Mouse (Mus musculus) granulocyte monocyte progenitor cell, adult 5-6 weeks (primary cell): ENCODE results near the gene Gnat2. TPM values are rescaled to one million over a fixed set of nuclear protein-coding genes. Genes with fewer than 3 reads are reported as not detected.

Experiments
- ATAC-seq: replicated peaks from 2 replicates; pipeline ENCODE4 v1.8.0; 2016; ENCODE audit warnings: mild to moderate bottlenecking, moderate TSS enrichment, inconsistent platforms; ENCODE audit not compliant: poor library complexity, severe bottlenecking
- total RNA-seq, 2 experiments: library from RNA; stranded (forward) in 1 of 2; stranded (reverse) in 1 of 2; fragments of 200-712, 200-1000 nt in 1 of 2; fragments of >200 nt in 1 of 2; fragmentation: Nextera tagmentation in 1 of 2; gene quantifications; 2 replicates each; pipeline ENCODE4 v1.2.3; 2014 to 2017

Gene Gnat2
- total RNA-seq (2014; fragmentation: Nextera tagmentation) (1.9 and 2.2 TPM in 2 replicates), total RNA-seq (2017) (2.5 TPM in 1 of 2 replicates, not detected in the other)

GRCm38 (mm10) chr3:108092536-108093115 is at the start of gene Gnat2:
TSS of gene Gnat2 (plus strand) at chr3:108092789.
- ATAC-seq = no peak

GRCm38 (mm10) chr3:108044394-108045140 is 48.0 kb upstream of the Gnat2 start, which contains the start of gene Gstm4:
TSS of gene Gstm4 (minus strand) at chr3:108044894.
- peak; percentile 87 for ATAC-seq

GRCm38 (mm10) chr3:108046944-108047655 is 45.5 kb upstream of the Gnat2 start:
- ATAC-seq = peak; percentile 33

- ATAC-seq = no peak
Measured at GRCm38 (mm10) chr3:108048306-108048705, 44.3 kb upstream of the Gnat2 start.

GRCm38 (mm10) chr3:108050493-108050892 is 42.1 kb upstream of the Gnat2 start:
- ATAC-seq = peak; percentile 87

- peak; percentile 85 for ATAC-seq
Measured at GRCm38 (mm10) chr3:108061420-108061819, 31.2 kb upstream of the Gnat2 start.

GRCm38 (mm10) chr3:108062648-108063047 is 29.9 kb upstream of the Gnat2 start:
- no peak for ATAC-seq

GRCm38 (mm10) chr3:108064672-108065071 is 27.9 kb upstream of the Gnat2 start:
- no peak for ATAC-seq

GRCm38 (mm10) chr3:108065551-108065950 is 27.0 kb upstream of the Gnat2 start:
- 0 out of 2 replicates have a peak, but pooled peaks have one; percentile 6 for ATAC-seq

GRCm38 (mm10) chr3:108067370-108067934 is 25.1 kb upstream of the Gnat2 start:
- ATAC-seq = no peak

GRCm38 (mm10) chr3:108068826-108069225 is 23.8 kb upstream of the Gnat2 start:
- no peak for ATAC-seq

- ATAC-seq = peak; percentile 33
Measured at GRCm38 (mm10) chr3:108069231-108069870, 23.2 kb upstream of the Gnat2 start.

- ATAC-seq = peak; percentile 69
Measured at GRCm38 (mm10) chr3:108070295-108071293, 22.0 kb upstream of the Gnat2 start.

- no peak for ATAC-seq
Measured at GRCm38 (mm10) chr3:108072983-108073569, 19.5 kb upstream of the Gnat2 start.

- ATAC-seq = no peak
Measured at GRCm38 (mm10) chr3:108076836-108077235, 15.8 kb upstream of the Gnat2 start.

- ATAC-seq = no peak
Measured at GRCm38 (mm10) chr3:108081681-108082080, 10.9 kb upstream of the Gnat2 start.

GRCm38 (mm10) chr3:108082251-108082875 is 10.2 kb upstream of the Gnat2 start:
- no peak for ATAC-seq

- peak; percentile 24 for ATAC-seq
Measured at GRCm38 (mm10) chr3:108083161-108083560, 9.4 kb upstream of the Gnat2 start.
